Mouse (Mus musculus): ENCODE results near the gene Phactr3. TPM values are rescaled to one million over a fixed set of nuclear protein-coding genes. Genes with fewer than 3 reads are reported as not detected.

The Phactr3 gene
- polyA plus RNA-seq, 2 experiments = 0.48 to 0.55 TPM

- H3K4me1 ChIP-seq (ENCODE audit: control insufficient read depth, insufficient read depth, low read length) = no peaks in the 10 kb centered on the region
- no peaks in the 10 kb centered on the region for H3K36me3 ChIP-seq (ENCODE audit: control insufficient read depth, insufficient read depth, low read length)
- TF ChIP-seq POLR2A (IDR thresholded peaks at IDR 0.05; ENCODE audit: borderline replicate concordance, extremely low read depth, insufficient read depth, insufficient read length) = no peak
- no peak for DNase-seq (ENCODE audit: low spot score)
- no peak overlapping the region for H3K4me2 ChIP-seq (replicated peaks; ENCODE audit: low read depth, low read length, severe bottlenecking)
- H3K9me3 ChIP-seq (ENCODE audit: control insufficient read depth, low read length) = no peaks in the 10 kb centered on the region
- no peak for ATAC-seq (ENCODE audit: low FRiP score, low read depth)
- no peak overlapping the region for H3K27ac ChIP-seq (replicated peaks; ENCODE audit: low read depth, low read length)
- H3K9ac ChIP-seq (ENCODE audit: low read depth, low read length, severe bottlenecking) = no peak overlapping the region
- no peaks in the 10 kb centered on the region for H3K27me3 ChIP-seq (ENCODE audit: control insufficient read depth, insufficient read depth, low read length)
- no peak overlapping the region for H3K4me3 ChIP-seq (replicated peaks; ENCODE audit: low read length)
- 71% methylated on average over 1 of the region's 1 CpGs for WGBS
Observed at GRCm38 (mm10) chr2:178304188-178304529, 185.4 kb downstream of the Phactr3 start.

GRCm38 (mm10) chr2:178304669-178305068, 185.9 kb downstream of the Phactr3 start:
- no peak for DNase-seq (ENCODE audit: low spot score)
- no peak for ATAC-seq (ENCODE audit: low FRiP score, low read depth)
- H3K27ac ChIP-seq (replicated peaks; ENCODE audit: low read depth, low read length) = no peak overlapping the region
- no peaks in the 10 kb centered on the region for H3K27me3 ChIP-seq (ENCODE audit: control insufficient read depth, insufficient read depth, low read length)
- H3K9ac ChIP-seq (ENCODE audit: low read depth, low read length, severe bottlenecking) = no peak overlapping the region
- H3K4me2 ChIP-seq (replicated peaks; ENCODE audit: low read depth, low read length, severe bottlenecking) = no peak overlapping the region
- WGBS = 84% methylated on average over 6 of the region's 6 CpGs
- no peak overlapping the region for H3K4me3 ChIP-seq (replicated peaks; ENCODE audit: low read length)
- no peak for TF ChIP-seq POLR2A (IDR thresholded peaks at IDR 0.05; ENCODE audit: borderline replicate concordance, extremely low read depth, insufficient read depth, insufficient read length)
- no peaks in the 10 kb centered on the region for H3K9me3 ChIP-seq (ENCODE audit: control insufficient read depth, low read length)
- no peaks in the 10 kb centered on the region for H3K36me3 ChIP-seq (ENCODE audit: control insufficient read depth, insufficient read depth, low read length)
- no peaks in the 10 kb centered on the region for H3K4me1 ChIP-seq (ENCODE audit: control insufficient read depth, insufficient read depth, low read length)

GRCm38 (mm10) chr2:178313539-178313938, 194.8 kb downstream of the Phactr3 start:
- ATAC-seq (ENCODE audit: low FRiP score, low read depth) = no peak
- Histone ChIP-seq H3K36me3 (ENCODE audit: control insufficient read depth, insufficient read depth, low read length) (no peaks in the 10 kb centered on the region), H3K27ac (replicated peaks; ENCODE audit: low read depth, low read length) (no peak overlapping the region), H3K4me3 (replicated peaks; ENCODE audit: low read length) (no peak overlapping the region), H3K9me3 (ENCODE audit: control insufficient read depth, low read length) (no peaks in the 10 kb centered on the region), H3K4me2 (replicated peaks; ENCODE audit: low read depth, low read length, severe bottlenecking) (no peak overlapping the region), H3K9ac (ENCODE audit: low read depth, low read length, severe bottlenecking) (no peak overlapping the region), H3K27me3 (ENCODE audit: control insufficient read depth, insufficient read depth, low read length) (no peaks in the 10 kb centered on the region), H3K4me1 (ENCODE audit: control insufficient read depth, insufficient read depth, low read length) (no peaks in the 10 kb centered on the region)
- WGBS = 75% methylated on average over 7 of the region's 7 CpGs
- no peak for TF ChIP-seq POLR2A (IDR thresholded peaks at IDR 0.05; ENCODE audit: borderline replicate concordance, extremely low read depth, insufficient read depth, insufficient read length)
- no peak for DNase-seq (ENCODE audit: low spot score)

- DNase-seq (ENCODE audit: low spot score) = no peak
- no peaks in the 10 kb centered on the region for H3K9me3 ChIP-seq (ENCODE audit: control insufficient read depth, low read length)
- no peaks in the 10 kb centered on the region for H3K27me3 ChIP-seq (ENCODE audit: control insufficient read depth, insufficient read depth, low read length)
- H3K36me3 ChIP-seq (ENCODE audit: control insufficient read depth, insufficient read depth, low read length) = no peaks in the 10 kb centered on the region
- no peak overlapping the region for H3K27ac ChIP-seq (replicated peaks; ENCODE audit: low read depth, low read length)
- H3K4me3 ChIP-seq (replicated peaks; ENCODE audit: low read length) = no peak overlapping the region
- H3K9ac ChIP-seq (ENCODE audit: low read depth, low read length, severe bottlenecking) = no peak overlapping the region
- ATAC-seq (ENCODE audit: low FRiP score, low read depth) = no peak
- H3K4me1 ChIP-seq (ENCODE audit: control insufficient read depth, insufficient read depth, low read length) = no peaks in the 10 kb centered on the region
- no peak for TF ChIP-seq POLR2A (IDR thresholded peaks at IDR 0.05; ENCODE audit: borderline replicate concordance, extremely low read depth, insufficient read depth, insufficient read length)
- WGBS = 64% methylated on average over 1 of the region's 1 CpGs
- H3K4me2 ChIP-seq (replicated peaks; ENCODE audit: low read depth, low read length, severe bottlenecking) = no peak overlapping the region
Observed at GRCm38 (mm10) chr2:178316281-178316680, 197.5 kb downstream of the Phactr3 start.

GRCm38 (mm10) chr2:178319766-178320165, 201.0 kb downstream of the Phactr3 start:
- H3K9me3 ChIP-seq (ENCODE audit: control insufficient read depth, low read length) = no peaks in the 10 kb centered on the region
- no peak overlapping the region for H3K4me2 ChIP-seq (replicated peaks; ENCODE audit: low read depth, low read length, severe bottlenecking)
- no peaks in the 10 kb centered on the region for H3K27me3 ChIP-seq (ENCODE audit: control insufficient read depth, insufficient read depth, low read length)
- no peak for TF ChIP-seq POLR2A (IDR thresholded peaks at IDR 0.05; ENCODE audit: borderline replicate concordance, extremely low read depth, insufficient read depth, insufficient read length)
- DNase-seq (ENCODE audit: low spot score) (no peak), ATAC-seq (ENCODE audit: low FRiP score, low read depth) (no peak)
- H3K36me3 ChIP-seq (ENCODE audit: control insufficient read depth, insufficient read depth, low read length) = no peaks in the 10 kb centered on the region
- no peak overlapping the region for H3K27ac ChIP-seq (replicated peaks; ENCODE audit: low read depth, low read length)
- H3K9ac ChIP-seq (ENCODE audit: low read depth, low read length, severe bottlenecking) = no peak overlapping the region
- H3K4me3 ChIP-seq (replicated peaks; ENCODE audit: low read length) = no peak overlapping the region
- H3K4me1 ChIP-seq (ENCODE audit: control insufficient read depth, insufficient read depth, low read length) = no peaks in the 10 kb centered on the region
- WGBS = 80% methylated on average over 7 of the region's 7 CpGs

GRCm38 (mm10) chr2:178321271-178321670, 202.5 kb downstream of the Phactr3 start:
- H3K4me2 ChIP-seq (replicated peaks; ENCODE audit: low read depth, low read length, severe bottlenecking) = no peak overlapping the region

More at GRCm38 (mm10) chr2:178321271-178321670, 202.5 kb downstream of the Phactr3 start:
- WGBS = 86% methylated on average over 10 of the region's 10 CpGs
- DNase-seq (ENCODE audit: low spot score) (no peak), ATAC-seq (ENCODE audit: low FRiP score, low read depth) (no peak)
- H3K4me3 ChIP-seq (replicated peaks; ENCODE audit: low read length) = no peak overlapping the region
- H3K27me3 ChIP-seq (ENCODE audit: control insufficient read depth, insufficient read depth, low read length) = no peaks in the 10 kb centered on the region
- no peak overlapping the region for H3K9ac ChIP-seq (ENCODE audit: low read depth, low read length, severe bottlenecking)
- H3K27ac ChIP-seq (replicated peaks; ENCODE audit: low read depth, low read length) = no peak overlapping the region
- TF ChIP-seq POLR2A (IDR thresholded peaks at IDR 0.05; ENCODE audit: borderline replicate concordance, extremely low read depth, insufficient read depth, insufficient read length) = no peak
- H3K4me1 ChIP-seq (ENCODE audit: control insufficient read depth, insufficient read depth, low read length) = no peaks in the 10 kb centered on the region
- H3K9me3 ChIP-seq (ENCODE audit: control insufficient read depth, low read length) = no peaks in the 10 kb centered on the region
- no peaks in the 10 kb centered on the region for H3K36me3 ChIP-seq (ENCODE audit: control insufficient read depth, insufficient read depth, low read length)
